Mouse (Mus musculus) liver, adult 10 weeks (tissue): ENCODE data around the gene Guca2b. TPM values are rescaled to one million over a fixed set of nuclear protein-coding genes. Genes with fewer than 3 reads are reported as not detected.

Source experiments
- polyA plus RNA-seq: library from polyadenylated mRNA; stranded (reverse); fragments of 350-450 nt; fragmentation: Illumina TruSeq; extraction: RNeasy Lipid Tissue Mini Kit (QIAGEN cat#74804); gene quantifications from one replicate; pipeline ENCODE4 v1.2.3, GENCODE M21; 2014; ENCODE audit warnings: low read depth, low replicate concordance

The Guca2b gene
- not detected for polyA plus RNA-seq

GRCm38 (mm10) chr4:119658731-119659130, at the start of gene Guca2b:
Gene Guca2b (minus strand): TSS chr4:119658954.

GRCm38 (mm10) chr4:119637176-119637845, 21.4 kb downstream of the Guca2b start, which contains the start of gene Guca2a:
Gene Guca2a (plus strand): TSS chr4:119637704.

Other genes starting within 250 kb of the Guca2b start
- gene Ccdc30, start 243.4 kb downstream of the Guca2b start, polyA plus RNA-seq = 6.3 TPM
- 30.9 TPM for gene Ppcs, start 236.5 kb downstream of the Guca2b start, polyA plus RNA-seq
- 0.40 TPM for gene Zmynd12, start 236.1 kb downstream of the Guca2b start, polyA plus RNA-seq
- not detected for gene Rimkla, start 166.3 kb downstream of the Guca2b start, polyA plus RNA-seq
- gene Foxj3, start 122.0 kb downstream of the Guca2b start, polyA plus RNA-seq = 10.8 TPM
- gene Frg2f1, start 119.4 kb downstream of the Guca2b start, polyA plus RNA-seq = 5.9 TPM
- not detected for gene Guca2a, start 21.2 kb downstream of the Guca2b start, polyA plus RNA-seq
- gene Hivep3, start 74.8 kb upstream of the Guca2b start, polyA plus RNA-seq = 0.42 TPM